Comparison of ENCODE assay signal across 21 mouse cellular contexts in genomic region chr9:59330055-59330454, GRCm38 (mm10).
"Had no signal": no experiment of that assay in that cellular context is flagged by ENCODE, and none has a peak within 500 bp of the region (broad histone marks: within the 10 kb centered on the region; RNA-seq: fewer than 3 reads in every experiment).

No protein-coding gene starts in this region.

- DNase-seq: cerebellum, adult 18-20 months; cerebellum, adult 2 months; cerebellum, adult 8-10 months; cerebellum, adult 9-10 months; cerebellum, adult 9-11 months; cerebellum, postnatal 10 days; cerebellum, postnatal 14 days; cerebellum, postnatal 25 days; cerebellum, postnatal 36 days; embryo, embryonic 11 days; forebrain, postnatal 0 days; gastrocnemius, adult 2 months; gastrocnemius, postnatal 10 days; gastrocnemius, postnatal 14 days; gastrocnemius, postnatal 25 days; heart, adult 18-20 months; heart, adult 2 months had no signal

- ATAC-seq: forebrain, embryonic 13.5 days; forebrain, embryonic 14.5 days; forebrain, embryonic 15.5 days; forebrain, embryonic 16.5 days; forebrain, postnatal 0 days had no signal
